Mouse (Mus musculus): ENCODE measurements at regions not wholly inside any gene's neighbourhood (a gene's known extent, or its start where the extent isn't known, plus 50 kb on each side); places are given as distances from the start of the nearest gene placed in this dataset.
"Not testable (repeated sequence)": the region's sequence is repeated elsewhere in the genome, so short reads cannot be mapped to it uniquely, and the experiment has no call there.

- DNase-seq (ENCODE audit: low read depth, low spot score): peak; percentile 31
These were observed 82.9 kb upstream of the Rfc3 start for GRCm38 (mm10) chr5:151733991-151734390.

GRCm38 (mm10) chr5:151725619-151726018 is 74.6 kb upstream of the Rfc3 start:
- DNase-seq (ENCODE audit: low read depth, low spot score): no peak
- no peaks in the 10 kb centered on the region; the same call in 1 of the 2 replicates for H3K27me3 ChIP-seq (ENCODE audit: control insufficient read depth, insufficient read depth, low read length, poor library complexity, severe bottlenecking)
- H3K36me3 ChIP-seq (ENCODE audit: control insufficient read depth, insufficient read depth, low read length, poor library complexity, severe bottlenecking): no peaks in the 10 kb centered on the region

More at GRCm38 (mm10) chr5:151733991-151734390, 82.9 kb upstream of the Rfc3 start:
- no peaks in the 10 kb centered on the region for H3K27me3 ChIP-seq (ENCODE audit: control insufficient read depth, insufficient read depth, low read length, poor library complexity, severe bottlenecking)
- no peaks in the 10 kb centered on the region for H3K36me3 ChIP-seq (ENCODE audit: control insufficient read depth, insufficient read depth, low read length, poor library complexity, severe bottlenecking)

GRCm38 (mm10) chr5:151724403-151724802 is 73.4 kb upstream of the Rfc3 start:
- not testable (repeated sequence) for H3K27me3 ChIP-seq (ENCODE audit: control insufficient read depth, insufficient read depth, low read length, poor library complexity, severe bottlenecking)

GRCm38 (mm10) chr5:151722458-151722857 is 71.4 kb upstream of the Rfc3 start:
- Histone ChIP-seq H3K27me3 (ENCODE audit: control insufficient read depth, insufficient read depth, low read length, poor library complexity, severe bottlenecking) (no peaks in the 10 kb centered on the region; the same call in 1 of the 2 replicates), H3K36me3 (ENCODE audit: control insufficient read depth, insufficient read depth, low read length, poor library complexity, severe bottlenecking) (no peaks in the 10 kb centered on the region)
- no peak for DNase-seq (ENCODE audit: low read depth, low spot score)

More at GRCm38 (mm10) chr5:151724403-151724802, 73.4 kb upstream of the Rfc3 start:
- H3K36me3 ChIP-seq (ENCODE audit: control insufficient read depth, insufficient read depth, low read length, poor library complexity, severe bottlenecking); DNase-seq (ENCODE audit: low read depth, low spot score): not testable (repeated sequence)

GRCm38 (mm10) chr5:151719757-151720156 is 68.7 kb upstream of the Rfc3 start:
- not testable (repeated sequence) for H3K36me3 ChIP-seq (ENCODE audit: control insufficient read depth, insufficient read depth, low read length, poor library complexity, severe bottlenecking); H3K27me3 ChIP-seq (ENCODE audit: control insufficient read depth, insufficient read depth, low read length, poor library complexity, severe bottlenecking); DNase-seq (ENCODE audit: low read depth, low spot score)

GRCm38 (mm10) chr5:151717923-151718322 is 66.9 kb upstream of the Rfc3 start:
- Histone ChIP-seq H3K36me3 (ENCODE audit: control insufficient read depth, insufficient read depth, low read length, poor library complexity, severe bottlenecking) (no peaks in the 10 kb centered on the region), H3K27me3 (ENCODE audit: control insufficient read depth, insufficient read depth, low read length, poor library complexity, severe bottlenecking) (no peaks in the 10 kb centered on the region; the same call in 1 of the 2 replicates)
- no peak for DNase-seq (ENCODE audit: low read depth, low spot score)

- DNase-seq (ENCODE audit: low read depth, low spot score): no peak
- H3K36me3 ChIP-seq (ENCODE audit: control insufficient read depth, insufficient read depth, low read length, poor library complexity, severe bottlenecking): no peaks in the 10 kb centered on the region
These were observed 54.2 kb upstream of the Rfc3 start for GRCm38 (mm10) chr5:151705226-151705625.

GRCm38 (mm10) chr5:151704049-151704448 is 53.0 kb upstream of the Rfc3 start:
- DNase-seq (ENCODE audit: low read depth, low spot score): no peak
- no peaks in the 10 kb centered on the region for H3K27me3 ChIP-seq (ENCODE audit: control insufficient read depth, insufficient read depth, low read length, poor library complexity, severe bottlenecking)
- no peaks in the 10 kb centered on the region for H3K36me3 ChIP-seq (ENCODE audit: control insufficient read depth, insufficient read depth, low read length, poor library complexity, severe bottlenecking)

More at GRCm38 (mm10) chr5:151705226-151705625, 54.2 kb upstream of the Rfc3 start:
- H3K27me3 ChIP-seq (ENCODE audit: control insufficient read depth, insufficient read depth, low read length, poor library complexity, severe bottlenecking): no peaks in the 10 kb centered on the region

Measured in splenic B cell, adult 2 months (primary cell).